Mouse (Mus musculus) E14TG2a.4 (cell line): Measurements from ENCODE around the gene Atp2a3.

Experiments
- H3K27me3 ChIP-seq: 2 replicates; pipeline ENCODE4 v1.6.1; 2014; ENCODE audit warnings: low read length, control low read depth; ENCODE audit not compliant: insufficient read depth
- H3K36me3 ChIP-seq: 2 replicates; pipeline ENCODE4 v1.6.1; 2014; ENCODE audit warnings: low read length, control low read depth; ENCODE audit not compliant: insufficient read depth
- H3K4me1 ChIP-seq: replicated peaks from 2 replicates; pipeline ENCODE4 v1.6.1; 2014; ENCODE audit warnings: low read depth, low read length, control low read depth
- H3K4me3 ChIP-seq: replicated peaks from 2 replicates; pipeline ENCODE4 v1.5.1; 2014; ENCODE audit warnings: mild to moderate bottlenecking, low read length
- H3K9me3 ChIP-seq: 2 replicates; pipeline ENCODE4 v1.6.1; 2014; ENCODE audit warnings: low read length, control low read depth
- CTCF ChIP-seq: conservative IDR thresholded peaks from 2 replicates; pipeline ENCODE4 v1.5.1; 2014; ENCODE audit warnings: low read length
- NANOG ChIP-seq: IDR thresholded peaks from 2 replicates; pipeline ENCODE4 v1.6.1; 2014; ENCODE audit warnings: borderline replicate concordance, low read length, mixed read lengths
- POU5F1 ChIP-seq: IDR thresholded peaks from 2 replicates; pipeline ENCODE4 v1.6.1; 2014; ENCODE audit warnings: low read length, borderline replicate concordance

Gene Atp2a3

GRCm38 (mm10) chr11:73015391-73016102, 54.6 kb downstream of the Atp2a3 start:
- TF ChIP-seq NANOG (no peak), POU5F1 (no peak), CTCF (no peak)
- no peaks in the 10 kb centered on the region for H3K36me3 ChIP-seq
- peaks cover 71% of the 10 kb centered on the region for H3K27me3 ChIP-seq
- no peaks in the 10 kb centered on the region for H3K9me3 ChIP-seq
- H3K4me3 ChIP-seq, result no peak overlapping the region
- H3K4me1 ChIP-seq, result peaks cover 17% of the 10 kb centered on the region

DNA sequence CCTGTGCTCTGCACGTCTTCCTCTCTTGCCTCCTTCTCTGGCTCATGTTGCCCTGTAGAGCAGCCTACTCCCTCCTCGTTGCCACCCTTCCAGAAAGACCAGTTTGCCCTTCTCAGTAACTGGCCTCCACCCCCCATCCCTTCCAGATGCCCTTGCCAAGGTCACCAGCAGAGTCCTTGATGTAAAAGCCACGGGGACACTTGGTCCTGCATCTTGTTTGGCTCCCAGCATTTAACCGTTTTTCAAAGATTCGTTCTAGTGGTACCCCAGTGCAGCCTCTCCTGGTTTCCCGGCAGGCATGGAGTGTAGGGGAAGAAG, 55.1 kb downstream of the Atp2a3 start:
- no peaks in the 10 kb centered on the region for H3K36me3 ChIP-seq
- peaks cover 17% of the 10 kb centered on the region for H3K4me1 ChIP-seq
- no peak overlapping the region for H3K4me3 ChIP-seq
- TF ChIP-seq POU5F1, result no peak
- TF ChIP-seq CTCF, result no peak
- TF ChIP-seq NANOG, result no peak
- no peaks in the 10 kb centered on the region for H3K9me3 ChIP-seq
- H3K27me3 ChIP-seq, result peaks cover 73% of the 10 kb centered on the region

DNA sequence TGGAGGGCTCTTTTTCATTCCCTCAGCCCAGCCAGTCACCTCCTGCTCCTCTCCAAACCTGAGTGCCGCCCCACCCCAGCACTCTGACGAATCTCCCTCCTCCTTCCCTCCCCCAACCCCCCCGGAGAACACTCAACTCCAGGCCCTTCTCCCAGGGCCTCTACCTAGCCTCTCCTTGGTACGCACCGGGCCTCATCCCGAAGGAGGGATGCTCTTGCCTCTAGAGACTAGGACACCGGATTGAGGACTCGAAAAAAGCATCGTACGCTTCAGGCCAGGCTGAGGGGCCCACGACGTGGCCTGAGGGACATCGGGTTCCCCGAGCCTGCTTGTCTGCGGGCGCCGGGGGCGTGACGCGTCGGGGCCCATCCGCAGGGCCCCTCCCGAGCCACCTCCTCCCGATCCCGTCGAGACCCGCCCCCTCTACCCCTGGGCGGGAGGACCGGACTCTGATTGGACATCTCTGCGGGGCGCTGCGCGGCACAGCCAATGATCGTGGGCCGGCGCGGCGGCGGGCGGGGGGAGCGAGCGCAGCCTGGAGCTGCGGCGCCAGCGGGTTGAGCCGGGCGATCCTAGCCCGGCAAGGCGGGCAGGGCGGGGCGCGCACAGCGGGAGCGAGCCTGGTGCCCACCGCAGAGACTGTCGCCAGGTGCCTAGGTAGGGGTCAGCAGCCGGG, 57.6 kb downstream of the Atp2a3 start, which contains the start of gene Camkk1:
TSS of gene Camkk1 (plus strand) at position 538 of the 676 bp plus-strand sequence.
- Histone ChIP-seq H3K36me3 (no peaks in the 10 kb centered on the region), H3K4me3 (peak within 1 kb of the TSS; percentile 89), H3K27me3 (peaks cover 79% of the 10 kb centered on the region), H3K4me1 (peaks cover 17% of the 10 kb centered on the region), H3K9me3 (no peaks in the 10 kb centered on the region)
- TF ChIP-seq NANOG (no peak), POU5F1 (no peak), CTCF (no peak)

DNA sequence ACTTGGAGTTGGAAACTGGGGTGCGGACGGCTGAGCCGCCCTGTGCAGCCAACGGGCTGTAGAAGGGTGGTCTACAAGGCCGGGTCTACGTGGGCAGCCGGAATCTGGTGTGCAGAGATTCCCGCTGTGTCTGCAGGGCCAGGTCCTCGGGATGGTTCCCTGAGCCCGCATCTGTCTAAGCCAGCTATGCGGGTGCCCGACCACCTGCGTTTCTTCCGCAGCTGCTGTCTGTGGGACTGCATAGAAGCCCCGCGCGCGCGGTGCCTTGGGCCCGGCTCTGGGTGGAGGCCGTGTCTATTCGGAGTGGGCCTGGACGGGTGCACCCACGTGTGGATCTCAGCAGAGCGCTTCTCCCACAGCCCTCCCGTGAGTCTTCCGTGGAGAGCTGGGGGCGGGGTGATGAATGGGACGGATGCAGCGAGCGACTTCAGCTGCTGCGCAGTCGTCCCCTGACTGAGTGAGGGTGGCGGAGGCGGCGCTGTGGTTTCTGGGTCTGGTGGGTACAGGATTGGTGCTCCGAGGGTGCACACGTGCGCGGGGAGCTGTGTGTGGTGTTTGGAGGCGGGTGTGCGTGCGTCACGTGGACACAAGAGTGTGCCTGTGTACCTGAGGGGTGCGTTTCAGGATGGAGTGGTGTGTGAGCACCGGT, 58.3 kb downstream of the Atp2a3 start:
- no peaks in the 10 kb centered on the region for H3K36me3 ChIP-seq
- TF ChIP-seq POU5F1, result no peak
- H3K27me3 ChIP-seq, result peaks cover 74% of the 10 kb centered on the region
- H3K9me3 ChIP-seq, result no peaks in the 10 kb centered on the region
- H3K4me3 ChIP-seq, result peak overlapping the region; percentile 89
- peaks cover 17% of the 10 kb centered on the region for H3K4me1 ChIP-seq

DNA sequence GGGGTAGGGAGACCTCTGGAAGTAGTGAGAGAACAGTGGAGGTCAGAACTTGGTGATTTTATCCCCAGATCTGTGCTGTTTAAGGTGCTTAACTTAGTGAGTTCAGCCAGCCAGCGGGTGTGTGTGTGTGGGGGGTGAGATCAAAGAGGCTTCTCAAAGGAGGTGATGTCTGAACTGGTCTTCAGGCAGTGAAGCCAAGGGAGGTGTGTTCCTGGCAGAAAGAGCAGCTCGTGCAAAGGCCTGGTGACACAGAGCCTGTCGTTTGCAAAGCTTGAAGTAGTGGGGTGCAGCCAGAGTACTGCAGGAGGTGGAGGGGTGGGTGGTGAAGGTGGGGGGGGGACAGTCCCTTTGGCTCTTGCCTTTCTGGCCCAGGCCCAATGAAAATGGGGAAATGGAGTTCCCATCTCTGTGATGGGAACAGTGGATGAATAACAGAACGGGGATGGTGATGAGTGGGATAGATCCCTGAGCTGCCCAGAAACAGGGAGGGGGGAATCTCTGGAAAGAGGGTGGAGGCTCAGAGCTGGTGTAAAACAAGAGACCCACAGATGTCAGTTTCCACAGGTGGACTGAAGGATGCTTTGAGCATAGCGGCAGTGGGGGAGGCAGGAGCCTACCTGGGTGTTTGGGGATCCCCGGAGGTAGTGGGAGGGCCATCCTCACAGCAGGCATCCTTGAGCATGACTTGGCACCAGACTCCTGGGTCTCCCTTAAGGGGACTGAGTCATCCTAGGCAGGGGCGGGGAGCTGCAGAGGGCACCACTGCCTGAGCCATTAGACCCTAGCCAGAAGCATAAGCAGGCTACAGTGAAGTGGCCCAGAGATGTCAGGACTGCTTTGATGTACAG, 60.2 kb downstream of the Atp2a3 start:
- no peak for TF ChIP-seq POU5F1
- no peak for TF ChIP-seq NANOG
- TF ChIP-seq CTCF, result no peak
- Histone ChIP-seq H3K4me1 (peaks cover 30% of the 10 kb centered on the region), H3K36me3 (no peaks in the 10 kb centered on the region), H3K4me3 (no peak overlapping the region), H3K9me3 (no peaks in the 10 kb centered on the region), H3K27me3 (peaks cover 59% of the 10 kb centered on the region)

GRCm38 (mm10) chr11:73023099-73023498, 62.1 kb downstream of the Atp2a3 start:
- Histone ChIP-seq H3K27me3 (peaks cover 40% of the 10 kb centered on the region), H3K4me3 (no peak overlapping the region)
- no peak for TF ChIP-seq POU5F1
- TF ChIP-seq CTCF, result no peak
- TF ChIP-seq NANOG, result no peak

DNA sequence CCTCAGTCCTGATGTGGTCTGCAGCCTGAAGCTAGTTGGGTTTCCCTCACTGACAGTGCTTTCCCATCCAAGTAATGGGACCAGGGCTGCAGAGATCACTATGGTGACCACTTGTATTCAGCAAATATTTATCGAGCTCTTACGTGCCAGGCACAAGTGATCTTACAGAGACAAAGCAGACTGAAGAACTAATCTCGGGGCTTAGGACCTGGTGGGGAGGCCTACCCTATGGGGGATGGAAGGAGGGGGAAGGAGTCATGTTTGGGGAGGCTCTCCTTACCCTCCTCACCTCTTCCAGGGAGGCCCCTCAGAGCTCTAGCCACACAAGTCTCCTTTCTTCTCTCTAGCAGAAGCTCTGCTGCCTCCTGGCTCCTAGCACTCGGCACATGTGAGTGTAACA, 62.9 kb downstream of the Atp2a3 start:
- peaks cover 34% of the 10 kb centered on the region for H3K27me3 ChIP-seq
- H3K4me3 ChIP-seq, result no peak overlapping the region
- H3K36me3 ChIP-seq, result no peaks in the 10 kb centered on the region
- TF ChIP-seq CTCF (no peak), NANOG (no peak), POU5F1 (no peak)
- peaks cover 39% of the 10 kb centered on the region for H3K4me1 ChIP-seq
- H3K9me3 ChIP-seq, result no peaks in the 10 kb centered on the region

More at GRCm38 (mm10) chr11:73023099-73023498, 62.1 kb downstream of the Atp2a3 start:
- H3K9me3 ChIP-seq, result no peaks in the 10 kb centered on the region
- peaks cover 43% of the 10 kb centered on the region for H3K4me1 ChIP-seq
- no peaks in the 10 kb centered on the region for H3K36me3 ChIP-seq
